Mouse (Mus musculus): ENCODE data around the gene Rarg.

GRCm38 (mm10) chr15:102239260-102239590, 18.1 kb downstream of the Rarg start:
- TF ChIP-seq POLR2A (IDR thresholded peaks at IDR 0.05; ENCODE audit: low read depth, low read length) (no peak), CTCF (IDR thresholded peaks at IDR 0.05; ENCODE audit: borderline replicate concordance, insufficient read depth, low read length) (peak; percentile 66)

Data from embryonic fibroblast, embryonic 13.5 days (primary cell).